Mouse (Mus musculus): Measurements from ENCODE around the gene Slc17a4. TPM values are rescaled to one million over a fixed set of nuclear protein-coding genes. Genes with fewer than 3 reads are reported as not detected.

Slc17a4 gene
- total and polyA plus RNA-seq, 3 experiments, result 0.54 TPM; not detected in 2

- TF ChIP-seq CTCF (IDR thresholded peaks at IDR 0.05 in 2 of 3, conservative IDR thresholded peaks at IDR 0.05 in 1 of 3; ENCODE audit: control insufficient read depth in 1 of 3, insufficient read depth in 1 of 3, low read depth in 2 of 3, low read length in 3 of 3, poor library complexity in 1 of 3, severe bottlenecking in 1 of 3) (peak; percentile 45 to 74 (median 67)), ETS1 (IDR thresholded peaks at IDR 0.05; ENCODE audit: low read depth, low read length) (peak; percentile 32; the same call in 1 of the 2 replicates), POLR2A (IDR thresholded peaks at IDR 0.05; ENCODE audit: control insufficient read depth in 1 of 2, insufficient read depth in 1 of 2, low read depth in 1 of 2, low read length in 2 of 2, poor library complexity in 1 of 2) (no peak), MEF2A (IDR thresholded peaks at IDR 0.05; ENCODE audit: extremely low read depth, insufficient replicate concordance, low read depth, low read length, poor library complexity, severe bottlenecking) (no peak), USF2 (IDR thresholded peaks at IDR 0.05; ENCODE audit: borderline replicate concordance in 1 of 2, insufficient read depth in 1 of 2, low read depth in 1 of 2, low read length in 2 of 2) (peak in 1 of 2 experiments; percentile 53; a peak in 1 of 4 replicates), ZNF384 (IDR thresholded peaks at IDR 0.05; ENCODE audit: low read depth, low read length) (no peak), MAZ (IDR thresholded peaks at IDR 0.05; ENCODE audit: low read depth, low read length) (no peak), UBTF (IDR thresholded peaks at IDR 0.05; ENCODE audit: borderline replicate concordance, insufficient read depth, low read depth, low read length) (no peak), ZC3H11A (IDR thresholded peaks at IDR 0.05; ENCODE audit: low read depth, low read length) (0 out of 2 replicates have a peak, but pooled peaks have one; percentile 43), ELF1 (IDR thresholded peaks at IDR 0.05; ENCODE audit: low read depth, low read length) (peak; percentile 64; the same call in 1 of the 2 replicates), POLR2AphosphoS5 (IDR thresholded peaks at IDR 0.05; ENCODE audit: borderline replicate concordance, low read depth, low read length) (no peak), TBP (IDR thresholded peaks at IDR 0.05; ENCODE audit: low read depth, low read length) (no peak), RAD21 (IDR thresholded peaks at IDR 0.05; ENCODE audit: low read depth, low read length) (peak; percentile 46), TAL1 (IDR thresholded peaks at IDR 0.05; ENCODE audit: low read length) (no peak), EP300 (IDR thresholded peaks at IDR 0.05; ENCODE audit: low read depth in 1 of 2, low read length in 2 of 2) (peak; percentile 55 to 62; a peak in 3 of 4 replicates), RCOR1 (IDR thresholded peaks at IDR 0.05; ENCODE audit: low read depth, low read length) (peak; percentile 75; the same call in 1 of the 2 replicates), ZMIZ1 (IDR thresholded peaks at IDR 0.05; ENCODE audit: low read depth, low read length) (no peak), TCF12 (IDR thresholded peaks at IDR 0.05; ENCODE audit: low read depth, low read length) (no peak), USF1 (IDR thresholded peaks at IDR 0.05; ENCODE audit: low read depth, low read length) (peak; percentile 90), HCFC1 (IDR thresholded peaks at IDR 0.05; ENCODE audit: low read depth, low read length) (0 out of 2 replicates have a peak, but pooled peaks have one; percentile 36), MYC (IDR thresholded peaks at IDR 0.05; ENCODE audit: low read depth, low read length) (peak; percentile 75)
Observed at GRCm38 (mm10) chr13:23885540-23885939, 29.3 kb downstream of the Slc17a4 start (continued).

- Histone ChIP-seq H3K79me2 (ENCODE audit: control insufficient read depth, insufficient read depth, low read length, poor library complexity) (no peaks in the 10 kb centered on the region), H3K27ac (ENCODE audit: control insufficient read depth, low read depth, low read length) (no peak overlapping the region), H3K36me3 (ENCODE audit: control insufficient read depth in 1 of 2, insufficient read depth in 2 of 2, low read length in 2 of 2) (peaks cover 0 to 5% of the 10 kb centered on the region in 2 experiments; a peak in 2 of 4 replicates), H3K27me3 (ENCODE audit: control insufficient read depth in 1 of 2, insufficient read depth in 2 of 2, low read length in 2 of 2) (peaks cover 3% of the 10 kb centered on the region in 2 experiments), H3K4me1 (ENCODE audit: control insufficient read depth in 1 of 2, insufficient read depth in 2 of 2, low read length in 2 of 2) (peaks cover 2 to 3% of the 10 kb centered on the region in 2 experiments; a peak in 3 of 4 replicates), H3K4me3 (ENCODE audit: control insufficient read depth in 1 of 2, insufficient read depth in 1 of 2, low read depth in 2 of 2, low read length in 2 of 2) (no peak overlapping the region), H3K9me3 (replicated peaks; ENCODE audit: insufficient read depth, low read length) (no peaks in the 10 kb centered on the region), H3K9ac (ENCODE audit: control insufficient read depth, low read depth, low read length, poor library complexity, severe bottlenecking) (no peak overlapping the region)
- DNase-seq (ENCODE audit: low read depth, low spot score), result peak; percentile 78
- TF ChIP-seq ZKSCAN1 (IDR thresholded peaks at IDR 0.05; ENCODE audit: low read depth, low read length) (no peak), UBTF (IDR thresholded peaks at IDR 0.05; ENCODE audit: borderline replicate concordance, insufficient read depth, low read depth, low read length) (no peak), ETS1 (IDR thresholded peaks at IDR 0.05; ENCODE audit: low read depth, low read length) (peak; percentile 64), EP300 (IDR thresholded peaks at IDR 0.05; ENCODE audit: low read depth in 1 of 2, low read length in 2 of 2) (peak; percentile 38 to 42; a peak in 2 of 4 replicates), GATA1 (IDR thresholded peaks at IDR 0.05; ENCODE audit: low read depth, low read length) (0 out of 2 replicates have a peak, but pooled peaks have one; percentile 12), MXI1 (IDR thresholded peaks at IDR 0.05; ENCODE audit: low read depth, low read length) (no peak), MYB (IDR thresholded peaks at IDR 0.05; ENCODE audit: low read depth, low read length) (0 out of 2 replicates have a peak, but pooled peaks have one; percentile 27), POLR2AphosphoS2 (IDR thresholded peaks at IDR 0.05; ENCODE audit: low read length) (no peak), HCFC1 (IDR thresholded peaks at IDR 0.05; ENCODE audit: low read depth, low read length) (0 out of 2 replicates have a peak, but pooled peaks have one; percentile 40), RAD21 (IDR thresholded peaks at IDR 0.05; ENCODE audit: low read depth, low read length) (no peak)
Observed at GRCm38 (mm10) chr13:23879636-23880035, 35.2 kb downstream of the Slc17a4 start.

Measured in MEL (cell line).